In the genomic region with DNA sequence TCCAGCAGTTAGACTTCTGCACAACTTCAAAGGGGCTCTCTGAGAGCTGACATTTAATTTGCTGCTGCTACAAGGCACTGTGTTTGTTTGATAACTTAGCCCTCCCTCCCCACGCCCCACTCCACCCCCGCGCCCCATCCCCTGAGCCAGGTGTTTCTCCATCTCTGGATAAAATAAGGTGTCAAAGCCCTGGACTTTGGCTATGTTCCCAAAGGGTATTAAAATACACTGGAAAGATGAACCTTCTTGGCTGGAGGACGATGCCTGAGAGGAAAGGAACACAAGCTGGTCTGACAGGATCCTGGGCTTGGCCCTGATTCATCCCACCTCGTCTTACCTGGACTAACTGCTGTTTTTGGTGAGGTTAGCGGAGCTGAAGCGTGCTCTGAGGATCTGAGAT, we compare ENCODE assay signal across 13 mouse cellular contexts.
DNase-seq lines count a peak whose midpoint lies in the region; ATAC-seq lines count a peak whose summit lies in the region.
"Had no signal": no experiment of that assay in that cellular context is flagged by ENCODE, and none has a peak within 500 bp of the region (broad histone marks: within the 10 kb centered on the region; RNA-seq: fewer than 3 reads in every experiment).

No protein-coding gene starts in this region.

- no peak for DNase-seq in heart, adult 18-20 months
- DNase-seq in lung, postnatal 4 days, result no peak
- DNase-seq in ovary, postnatal 10 days (ENCODE audit: low spot score), result no peak
- DNase-seq: adrenal gland, adult 2 months; kidney, adult 8-10 months; lung, postnatal 10 days; thymus, postnatal 25 days had no signal

- no peaks in the 10 kb centered on the region for H3K36me3 ChIP-seq in heart, embryonic 14.5 days (ENCODE audit: control insufficient read depth, insufficient read depth, low read length)
- no peaks in the 10 kb centered on the region for H3K36me3 ChIP-seq in lung, embryonic 15.5 days
- no peaks in the 10 kb centered on the region for H3K36me3 ChIP-seq in intestine, embryonic 15.5 days
- H3K36me3 ChIP-seq: midbrain, embryonic 15.5 days; neural tube, embryonic 13.5 days had no signal

- peak overlapping the region in 1 of 2 experiments; percentile 3; a peak in 1 of 4 replicates for H3K4me3 ChIP-seq in heart, embryonic 14.5 days (ENCODE audit: control insufficient read depth in 1 of 2, insufficient read depth in 1 of 2, low read depth in 1 of 2, low read length in 2 of 2)
- H3K4me3 ChIP-seq in lung, embryonic 15.5 days, result 0 out of 2 replicates have a peak overlapping the region, but pooled peaks have one; percentile 3
- no peak overlapping the region for H3K4me3 ChIP-seq in intestine, embryonic 15.5 days (replicated peaks)
- H3K4me3 ChIP-seq: midbrain, embryonic 15.5 days; neural tube, embryonic 13.5 days had no signal

- peak overlapping the region; percentile 56; a peak in 3 of 4 replicates for H3K27ac ChIP-seq in heart, embryonic 14.5 days (replicated peaks in 1 of 2; ENCODE audit: control insufficient read depth in 1 of 2, insufficient read depth in 1 of 2, low read depth in 2 of 2, low read length in 2 of 2)
- no peak overlapping the region for H3K27ac ChIP-seq in lung, embryonic 15.5 days
- H3K27ac ChIP-seq in intestine, embryonic 15.5 days, result no peak overlapping the region
- H3K27ac ChIP-seq: midbrain, embryonic 15.5 days; neural tube, embryonic 13.5 days had no signal

- H3K9ac ChIP-seq in heart, embryonic 14.5 days (ENCODE audit: low read length), result peak overlapping the region; percentile 32; the same call in 1 of the 2 replicates
- H3K9ac ChIP-seq in lung, embryonic 15.5 days, result no peak overlapping the region
- no peak overlapping the region for H3K9ac ChIP-seq in intestine, embryonic 15.5 days
- H3K9ac ChIP-seq: midbrain, embryonic 15.5 days; neural tube, embryonic 13.5 days had no signal

- H3K4me2 ChIP-seq in heart, embryonic 14.5 days (ENCODE audit: low read length), result peak overlapping the region; percentile 51
- peak overlapping the region; percentile 25; the same call in 1 of the 2 replicates for H3K4me2 ChIP-seq in lung, embryonic 15.5 days
- peak overlapping the region; percentile 3; the same call in 1 of the 2 replicates for H3K4me2 ChIP-seq in intestine, embryonic 15.5 days (replicated peaks)
- H3K4me2 ChIP-seq: midbrain, embryonic 15.5 days; neural tube, embryonic 13.5 days had no signal

- 34% methylated on average over 7 of the region's 7 CpGs for WGBS in heart, embryonic 14.5 days
- WGBS in lung, embryonic 15.5 days, result 31% methylated on average over 7 of the region's 7 CpGs
- 29% methylated on average over 7 of the region's 7 CpGs for WGBS in intestine, embryonic 15.5 days

- H3K9me3 ChIP-seq in heart, embryonic 14.5 days (ENCODE audit: control insufficient read depth, low read length), result no peaks in the 10 kb centered on the region
- H3K9me3 ChIP-seq in lung, embryonic 15.5 days, result no peaks in the 10 kb centered on the region
- H3K9me3 ChIP-seq in intestine, embryonic 15.5 days, result no peaks in the 10 kb centered on the region
- H3K9me3 ChIP-seq: midbrain, embryonic 15.5 days; neural tube, embryonic 13.5 days had no signal

- no peak for ATAC-seq in heart, embryonic 14.5 days (ENCODE audit: insufficient number of reproducible peaks, insufficient read depth, low FRiP score, low read depth)
- no peak for ATAC-seq in lung, embryonic 15.5 days (ENCODE audit: borderline replicate concordance, extremely low read depth, low FRiP score, low TSS enrichment)
- ATAC-seq in intestine, embryonic 15.5 days, result peak; percentile 63; the same call in 1 of the 2 replicates
- ATAC-seq in megakaryocyte progenitor cell, adult 5-6 weeks (replicated peaks; ENCODE audit: poor library complexity), result no peak
- ATAC-seq: midbrain, embryonic 15.5 days had no signal

- no peaks in the 10 kb centered on the region for H3K27me3 ChIP-seq in heart, embryonic 14.5 days (ENCODE audit: control insufficient read depth, insufficient read depth, low read length)
- H3K27me3 ChIP-seq in lung, embryonic 15.5 days, result no peaks in the 10 kb centered on the region
- H3K27me3 ChIP-seq in intestine, embryonic 15.5 days (replicated peaks), result no peaks in the 10 kb centered on the region
- H3K27me3 ChIP-seq: midbrain, embryonic 15.5 days; neural tube, embryonic 13.5 days had no signal

- H3K4me1 ChIP-seq in heart, embryonic 14.5 days (ENCODE audit: control insufficient read depth in 2 of 2, insufficient read depth in 2 of 2, low read length in 2 of 2), result peaks cover 11 to 30% of the 10 kb centered on the region in 2 experiments
- H3K4me1 ChIP-seq in lung, embryonic 15.5 days, result peaks cover 10% of the 10 kb centered on the region; the same call in 1 of the 2 replicates
- H3K4me1 ChIP-seq in intestine, embryonic 15.5 days (replicated peaks), result 0 out of 2 replicates have a peak, but pooled peaks cover 5% of the 10 kb centered on the region

Comparison
In these comparisons a context has a peak if more than half of its experiments do, and no peak if none do; other contexts are left out.
1. H3K27ac ChIP-seq: peak in heart, embryonic 14.5 days (2 of 2); none in lung, embryonic 15.5 days (single experiment) and intestine, embryonic 15.5 days (single experiment).
2. Peak in every context shown above with its lines, with median percentiles within 50 percentile points of each other: H3K4me2 ChIP-seq.